Mouse (Mus musculus) MEL (cell line): ENCODE results near the gene Txndc5. TPM values are rescaled to one million over a fixed set of nuclear protein-coding genes. Genes with fewer than 3 reads are reported as not detected.

Experiments
- DNase-seq: peaks from one replicate; pipeline ENCODE4 v3.0.0; 2011; ENCODE audit warnings: low read depth, low spot score
- H3K27ac ChIP-seq: 2 replicates; pipeline ENCODE4 v1.5.1; 2012; ENCODE audit warnings: low read depth, mild to moderate bottlenecking, control low read depth, low read length, moderate library complexity; ENCODE audit not compliant: control insufficient read depth
- H3K27me3 ChIP-seq, 2 experiments: fragments of 150-350 bp in 1 of 2; sonication (generic) in 1 of 2; 2 replicates each; pipeline ENCODE4 v1.6.1; 2012; ENCODE audit warnings: low read length in 2 of 2, mild to moderate bottlenecking in 2 of 2, improper control_type of control experiment in 1 of 2, moderate library complexity in 1 of 2; ENCODE audit not compliant: insufficient read depth in 2 of 2, control insufficient read depth in 1 of 2
- H3K36me3 ChIP-seq, 2 experiments: 2 replicates each; pipeline ENCODE4 v1.6.1; 2012 to 2014; ENCODE audit warnings: low read length in 2 of 2, improper control_type of control experiment in 1 of 2, inconsistent platforms in 1 of 2, mild to moderate bottlenecking in 1 of 2; ENCODE audit not compliant: insufficient read depth in 2 of 2, control insufficient read depth in 1 of 2
- H3K4me1 ChIP-seq, 2 experiments: fragments of 150-350 bp in 1 of 2; sonication (generic) in 1 of 2; 2 replicates each; pipeline ENCODE4 v1.6.1; 2012; ENCODE audit warnings: low read length in 2 of 2, improper control_type of control experiment in 1 of 2, mild to moderate bottlenecking in 1 of 2; ENCODE audit not compliant: insufficient read depth in 2 of 2, control insufficient read depth in 1 of 2
- H3K4me3 ChIP-seq, 2 experiments: fragments of 150-350 bp in 1 of 2; sonication (generic) in 1 of 2; 2 replicates each; pipeline ENCODE4 v1.5.1; 2012; ENCODE audit warnings: low read depth in 2 of 2, low read length in 2 of 2, mild to moderate bottlenecking in 2 of 2, moderate library complexity in 2 of 2, control low read depth in 1 of 2, improper control_type of control experiment in 1 of 2; ENCODE audit not compliant: control insufficient read depth in 1 of 2, insufficient read depth in 1 of 2
- H3K79me2 ChIP-seq: 2 replicates; pipeline ENCODE4 v1.6.1; 2012; ENCODE audit warnings: mild to moderate bottlenecking, low read length, moderate library complexity; ENCODE audit not compliant: control insufficient read depth, poor library complexity, insufficient read depth
- H3K9ac ChIP-seq: 2 replicates; pipeline ENCODE4 v1.6.1; 2012; ENCODE audit warnings: low read depth, mild to moderate bottlenecking, control low read depth, low read length, moderate library complexity; ENCODE audit not compliant: control insufficient read depth, poor library complexity, severe bottlenecking
- H3K9me3 ChIP-seq: fragments of 150-350 bp; sonication (generic); replicated peaks from 2 replicates; pipeline ENCODE4 v1.6.1; 2012; ENCODE audit warnings: mild to moderate bottlenecking, low read length, improper control_type of control experiment, moderate library complexity; ENCODE audit not compliant: insufficient read depth
- BHLHE40 ChIP-seq: IDR thresholded peaks from 2 replicates; pipeline ENCODE4 v1.6.1; 2012; ENCODE audit warnings: low read depth, mild to moderate bottlenecking, inconsistent platforms, low read length, improper control_type of control experiment, borderline replicate concordance
- CHD1 ChIP-seq: IDR thresholded peaks from 2 replicates; pipeline ENCODE4 v1.6.1; 2012; ENCODE audit warnings: low read depth, mild to moderate bottlenecking, inconsistent platforms, low read length, improper control_type of control experiment
- CHD2 ChIP-seq: IDR thresholded peaks from 2 replicates; pipeline ENCODE4 v1.6.1; 2011; ENCODE audit warnings: low read length, improper control_type of control experiment
- E2F4 ChIP-seq: IDR thresholded peaks from 2 replicates; pipeline ENCODE4 v1.6.1; 2011; ENCODE audit warnings: low read depth, low read length, improper control_type of control experiment, borderline replicate concordance
- ETS1 ChIP-seq: IDR thresholded peaks from 2 replicates; pipeline ENCODE4 v1.6.1; 2012; ENCODE audit warnings: low read depth, mild to moderate bottlenecking, inconsistent platforms, low read length, improper control_type of control experiment, moderate library complexity
- GABPA ChIP-seq: IDR thresholded peaks from 2 replicates; pipeline ENCODE4 v1.6.1; 2012; ENCODE audit warnings: low read depth, mild to moderate bottlenecking, inconsistent platforms, low read length, improper control_type of control experiment, moderate library complexity
- GATA1 ChIP-seq: IDR thresholded peaks from 2 replicates; pipeline ENCODE4 v1.6.1; 2011; ENCODE audit warnings: low read depth, low read length, improper control_type of control experiment
- HCFC1 ChIP-seq: IDR thresholded peaks from 2 replicates; pipeline ENCODE4 v1.6.1; 2012; ENCODE audit warnings: low read depth, mild to moderate bottlenecking, inconsistent platforms, low read length, improper control_type of control experiment, moderate library complexity
- JUND ChIP-seq: IDR thresholded peaks from 2 replicates; pipeline ENCODE4 v1.6.1; 2011; ENCODE audit warnings: low read depth, mild to moderate bottlenecking, improper control_type of control experiment, low read length
- KAT2A ChIP-seq: conservative IDR thresholded peaks from 2 replicates; pipeline ENCODE4 v1.6.1; 2012; ENCODE audit warnings: low read depth, low read length, improper control_type of control experiment, inconsistent platforms
- MAFK ChIP-seq: IDR thresholded peaks from 2 replicates; pipeline ENCODE4 v1.6.1; 2011; ENCODE audit warnings: low read depth, mild to moderate bottlenecking, low read length, improper control_type of control experiment, borderline replicate concordance
- MAX ChIP-seq: IDR thresholded peaks from 2 replicates; pipeline ENCODE4 v1.6.1; 2011; ENCODE audit warnings: low read length, improper control_type of control experiment
- MAZ ChIP-seq: IDR thresholded peaks from 2 replicates; pipeline ENCODE4 v1.6.1; 2012; ENCODE audit warnings: low read depth, mild to moderate bottlenecking, inconsistent platforms, low read length, improper control_type of control experiment
- MEF2A ChIP-seq: IDR thresholded peaks from 2 replicates; pipeline ENCODE4 v1.6.1; 2014; ENCODE audit warnings: low read depth, mild to moderate bottlenecking, inconsistent platforms, low read length, improper control_type of control experiment; ENCODE audit not compliant: poor library complexity, insufficient replicate concordance, severe bottlenecking; ENCODE audit errors: extremely low read depth
- MXI1 ChIP-seq: IDR thresholded peaks from 2 replicates; pipeline ENCODE4 v1.6.1; 2011; ENCODE audit warnings: mild to moderate bottlenecking, low read depth, low read length, improper control_type of control experiment
- MYB ChIP-seq: IDR thresholded peaks from 2 replicates; pipeline ENCODE4 v1.6.1; 2011; ENCODE audit warnings: mild to moderate bottlenecking, low read depth, low read length, improper control_type of control experiment
- MYC ChIP-seq: IDR thresholded peaks from 2 replicates; pipeline ENCODE4 v1.6.1; 2011; ENCODE audit warnings: low read depth, mild to moderate bottlenecking, low read length, improper control_type of control experiment, moderate library complexity
- NELFE ChIP-seq: IDR thresholded peaks from 2 replicates; pipeline ENCODE4 v1.6.1; 2011; ENCODE audit warnings: low read depth, low read length, improper control_type of control experiment
- NRF1 ChIP-seq: IDR thresholded peaks from 2 replicates; pipeline ENCODE4 v1.6.1; 2014; ENCODE audit warnings: low read depth, mild to moderate bottlenecking, inconsistent platforms, low read length, improper control_type of control experiment, moderate library complexity; ENCODE audit not compliant: poor library complexity, insufficient read depth, severe bottlenecking
- RAD21 ChIP-seq: IDR thresholded peaks from 2 replicates; pipeline ENCODE4 v1.6.1; 2011; ENCODE audit warnings: mild to moderate bottlenecking, low read depth, low read length, improper control_type of control experiment
- RCOR1 ChIP-seq: IDR thresholded peaks from 2 replicates; pipeline ENCODE4 v1.6.1; 2012; ENCODE audit warnings: low read depth, mild to moderate bottlenecking, inconsistent platforms, low read length, improper control_type of control experiment
- SIN3A ChIP-seq: IDR thresholded peaks from 2 replicates; pipeline ENCODE4 v1.6.1; 2012; ENCODE audit warnings: low read length, improper control_type of control experiment, inconsistent platforms
- SMC3 ChIP-seq: IDR thresholded peaks from 2 replicates; pipeline ENCODE4 v1.6.1; 2011; ENCODE audit warnings: low read depth, low read length, improper control_type of control experiment
- TAL1 ChIP-seq: IDR thresholded peaks from 2 replicates; pipeline ENCODE4 v1.6.1; 2012; ENCODE audit warnings: mild to moderate bottlenecking, inconsistent platforms, low read length, moderate library complexity, mixed read lengths
- TBP ChIP-seq: IDR thresholded peaks from 2 replicates; pipeline ENCODE4 v1.8.0; 2011; ENCODE audit warnings: low read depth, low read length, improper control_type of control experiment
- UBTF ChIP-seq: IDR thresholded peaks from 2 replicates; pipeline ENCODE4 v1.6.1; 2012; ENCODE audit warnings: low read depth, mild to moderate bottlenecking, inconsistent platforms, low read length, improper control_type of control experiment, moderate library complexity, borderline replicate concordance; ENCODE audit not compliant: insufficient read depth
- USF1 ChIP-seq: IDR thresholded peaks from 2 replicates; pipeline ENCODE4 v1.6.1; 2014; ENCODE audit warnings: low read depth, mild to moderate bottlenecking, inconsistent platforms, low read length, improper control_type of control experiment, moderate library complexity
- ZC3H11A ChIP-seq: IDR thresholded peaks from 2 replicates; pipeline ENCODE4 v1.6.1; 2012; ENCODE audit warnings: low read depth, mild to moderate bottlenecking, inconsistent platforms, low read length, improper control_type of control experiment
- ZKSCAN1 ChIP-seq: IDR thresholded peaks from 2 replicates; pipeline ENCODE4 v1.6.1; 2012; ENCODE audit warnings: low read depth, mild to moderate bottlenecking, inconsistent platforms, low read length, improper control_type of control experiment, moderate library complexity
- ZNF384 ChIP-seq: IDR thresholded peaks from 2 replicates; pipeline ENCODE4 v1.6.1; 2012; ENCODE audit warnings: low read depth, mild to moderate bottlenecking, inconsistent platforms, low read length, improper control_type of control experiment
- polyA plus RNA-seq, 2 experiments: library from polyadenylated mRNA; stranded (reverse) in 1 of 2; unstranded in 1 of 2; fragments of >175 nt in 1 of 2; fragments of >200 nt in 1 of 2; gene quantifications; 2 replicates each; pipeline versions ENCODE4 v1.2.1 to v1.2.4; 2012; ENCODE audit warnings: low replicate concordance in 2 of 2, low read depth in 1 of 2; ENCODE audit not compliant: insufficient read length in 2 of 2, insufficient read depth in 1 of 2, missing spikeins in 1 of 2
- total RNA-seq: library from RNA; depleted of rRNA; stranded (reverse); fragments of 300-350 nt; gene quantifications from 2 replicates; pipeline ENCODE4 v1.2.3, GENCODE M21; 2012; rRNA removed

Gene Txndc5
- total RNA-seq (68.8 and 87.3 TPM in 2 replicates), polyA plus RNA-seq (100 to 1,000 TPM in 1 of 2 experiments, not detected in 1; 114 TPM)

DNA sequence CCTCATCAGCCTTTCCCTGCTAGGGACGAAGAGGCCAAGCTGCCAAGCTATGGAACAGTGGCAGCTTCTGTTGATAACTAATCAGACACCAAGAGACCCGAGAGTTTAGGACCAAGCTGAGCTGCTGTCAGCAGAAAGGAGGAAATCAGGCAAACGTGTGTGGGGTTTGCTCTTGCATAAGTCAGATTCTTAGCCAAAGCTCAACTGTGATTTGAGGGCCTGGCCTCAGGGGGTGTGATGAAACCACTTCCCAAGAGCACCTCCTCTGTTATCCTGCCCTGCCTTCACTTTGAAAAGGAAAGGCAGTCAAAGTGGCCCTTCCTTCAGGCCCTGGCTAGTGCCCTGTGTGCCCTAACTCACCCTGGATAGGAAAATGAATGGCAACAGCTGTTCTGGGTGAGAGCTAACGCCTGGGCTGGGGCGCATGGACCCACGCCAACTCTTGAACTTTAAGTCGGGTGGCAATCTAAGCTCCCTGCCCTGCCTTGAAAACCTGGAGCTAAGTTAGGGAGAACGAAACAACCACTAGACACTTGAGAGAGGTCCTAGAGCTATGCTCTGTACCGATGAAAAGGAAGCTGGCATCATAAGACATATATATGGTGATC, at the start of gene Txndc5:
Gene Txndc5 (minus strand): TSS at position 138 of the 608 bp plus-strand sequence.
- H3K27ac ChIP-seq = peak within 1 kb of the TSS; percentile 43

DNA sequence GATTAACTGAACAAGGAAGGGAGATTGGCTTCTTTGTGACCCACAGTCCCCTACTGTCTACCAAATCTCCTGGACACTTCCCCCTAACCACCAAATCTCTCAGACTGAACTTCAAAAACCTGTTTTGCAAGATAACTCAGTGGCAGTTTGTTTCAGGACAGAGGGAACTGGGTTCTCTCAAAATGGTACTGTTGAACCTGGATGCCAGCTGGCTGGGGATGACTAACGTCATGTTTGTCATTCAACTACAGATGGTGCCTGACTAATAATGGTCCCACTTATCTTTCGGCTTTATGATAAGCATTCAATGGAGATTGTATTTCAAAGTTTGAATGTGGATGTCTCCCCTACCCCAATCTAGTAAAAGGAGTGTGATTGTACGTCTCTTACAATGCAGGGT, 46.0 kb upstream of the Txndc5 start:
- H3K9ac ChIP-seq = no peak overlapping the region
- peak; percentile 29 for DNase-seq
- H3K27ac ChIP-seq = no peak overlapping the region
- H3K79me2 ChIP-seq = no peaks in the 10 kb centered on the region
- no peaks in the 10 kb centered on the region for H3K9me3 ChIP-seq
- H3K27me3 ChIP-seq = no peaks in the 10 kb centered on the region; a peak in 1 of 4 replicates
- peaks cover 0 to 4% of the 10 kb centered on the region in 2 experiments; a peak in 2 of 4 replicates for H3K4me1 ChIP-seq
- H3K36me3 ChIP-seq = peaks cover 0 to 4% of the 10 kb centered on the region in 2 experiments; a peak in 1 of 4 replicates
- no peak overlapping the region for H3K4me3 ChIP-seq
- TF ChIP-seq NRF1 = no peak
- TF ChIP-seq MXI1 = no peak
- no peak for TF ChIP-seq SIN3A
- no peak for TF ChIP-seq UBTF
- no peak for TF ChIP-seq HCFC1
- no peak for TF ChIP-seq KAT2A
- TF ChIP-seq NELFE = no peak
- TF ChIP-seq MYB = no peak
- no peak for TF ChIP-seq MAX
- TF ChIP-seq GATA1 = peak; percentile 35; the same call in 1 of the 2 replicates
- TF ChIP-seq BHLHE40 = no peak
- no peak for TF ChIP-seq CHD1
- no peak for TF ChIP-seq USF1
- TF ChIP-seq JUND = no peak
- no peak for TF ChIP-seq RAD21
- TF ChIP-seq MAZ = no peak
- peak; percentile 58; the same call in 1 of the 2 replicates for TF ChIP-seq ETS1
- TF ChIP-seq ZNF384 = no peak
- TF ChIP-seq MEF2A = no peak
- no peak for TF ChIP-seq RCOR1
- TF ChIP-seq SMC3 = no peak
- TF ChIP-seq ZC3H11A = no peak
- TF ChIP-seq TBP = no peak
- TF ChIP-seq GABPA = no peak
- no peak for TF ChIP-seq MAFK
- no peak for TF ChIP-seq CHD2
- no peak for TF ChIP-seq MYC
- 0 out of 2 replicates have a peak, but pooled peaks have one; percentile 5 for TF ChIP-seq TAL1
- TF ChIP-seq E2F4 = no peak

More for the DNA sequence above, at the start of gene Txndc5:
- TF ChIP-seq RCOR1 = peak; percentile 51; the same call in 1 of the 2 replicates
- TF ChIP-seq TBP = no peak
- TF ChIP-seq ZKSCAN1 = no peak
- TF ChIP-seq, all 39 proteins: peak for 1
- H3K4me1 ChIP-seq = peaks cover 0 to 15% of the 10 kb centered on the region in 2 experiments; a peak in 2 of 4 replicates
- H3K4me3 ChIP-seq = peak within 1 kb of the TSS; percentile 51 to 85
- peaks cover 0 to 2% of the 10 kb centered on the region in 2 experiments; a peak in 2 of 4 replicates for H3K27me3 ChIP-seq
- no peaks in the 10 kb centered on the region for H3K9me3 ChIP-seq
- DNase-seq = no peak
- H3K79me2 ChIP-seq = peaks cover 25% of the 10 kb centered on the region
- H3K36me3 ChIP-seq = peaks cover 5 to 14% of the 10 kb centered on the region in 2 experiments; a peak in 2 of 4 replicates
- H3K9ac ChIP-seq = peak within 1 kb of the TSS; percentile 93
